8 mouse cellular contexts compared by ENCODE assay signal in genomic region chr3:89183058-89183958, GRCm38 (mm10). TPM values are rescaled to one million over a fixed set of nuclear protein-coding genes. Genes with fewer than 3 reads are reported as not detected.
A peak's percentile ranks its signal among the peaks of the same experiment; 100 is the strongest.
DNase-seq lines count a peak whose midpoint lies in the region; ATAC-seq and TF ChIP-seq lines count a peak whose summit lies in the region.

Fam189b (plus strand) TSS chr3:89183143.

- peak within 1 kb of the TSS; percentile 43 to 45 for H3K4me3 ChIP-seq in MEL (ENCODE audit: control insufficient read depth in 1 of 2, insufficient read depth in 1 of 2, low read depth in 2 of 2, low read length in 2 of 2)
- peak within 1 kb of the TSS; percentile 88 for H3K4me3 ChIP-seq in layer of hippocampus, adult 2 months
- H3K4me3 ChIP-seq in neural tube, embryonic 15.5 days (replicated peaks), result peak within 1 kb of the TSS; percentile 62

- no peak for TF ChIP-seq RAD21 in MEL (IDR thresholded peaks at IDR 0.05; ENCODE audit: low read depth, low read length)

- no peak for TF ChIP-seq CTCF in MEL (IDR thresholded peaks at IDR 0.05 in 2 of 3, conservative IDR thresholded peaks at IDR 0.05 in 1 of 3; ENCODE audit: control insufficient read depth in 1 of 3, insufficient read depth in 1 of 3, low read depth in 2 of 3, low read length in 3 of 3, poor library complexity in 1 of 3, severe bottlenecking in 1 of 3)
- peak; percentile 27 for TF ChIP-seq CTCF in layer of hippocampus, adult 2 months (conservative IDR thresholded peaks at IDR 0.05)

- DNase-seq in MEL (ENCODE audit: low read depth, low spot score), result peak; percentile 91
- DNase-seq in cerebellum, adult 9-11 months, result peak; percentile 94
- peak; percentile 85 for DNase-seq in heart, postnatal 4 days
- peak; percentile 91 to 95 for DNase-seq in layer of hippocampus, adult 2 months (ENCODE audit: low spot score in 2 of 2)
- peak; percentile 85 to 89 for DNase-seq in lung, adult 18-20 months
- peak; percentile 82 to 88 for DNase-seq in thymus, postnatal 10 days (ENCODE audit: low spot score in 2 of 2)

- H3K27ac ChIP-seq in MEL (ENCODE audit: control insufficient read depth, low read depth, low read length), result peak within 1 kb of the TSS; percentile 92
- H3K27ac ChIP-seq in layer of hippocampus, adult 2 months, result peak within 1 kb of the TSS; percentile 98
- peak within 1 kb of the TSS; percentile 95 for H3K27ac ChIP-seq in neural tube, embryonic 15.5 days (replicated peaks)

- peak within 1 kb of the TSS; percentile 63 for H3K9ac ChIP-seq in MEL (ENCODE audit: control insufficient read depth, low read depth, low read length, poor library complexity, severe bottlenecking)
- peak within 1 kb of the TSS; percentile 94 for H3K9ac ChIP-seq in neural tube, embryonic 15.5 days (replicated peaks)

- peaks cover 7 to 61% of the 10 kb centered on the region in 2 experiments for H3K36me3 ChIP-seq in MEL (ENCODE audit: control insufficient read depth in 1 of 2, insufficient read depth in 2 of 2, low read length in 2 of 2)
- H3K36me3 ChIP-seq in neural tube, embryonic 15.5 days, result peaks cover 48% of the 10 kb centered on the region

- peaks cover 25 to 70% of the 10 kb centered on the region in 2 experiments for H3K4me1 ChIP-seq in MEL (ENCODE audit: control insufficient read depth in 1 of 2, insufficient read depth in 2 of 2, low read length in 2 of 2)
- peaks cover 43% of the 10 kb centered on the region for H3K4me1 ChIP-seq in neural tube, embryonic 15.5 days

- ATAC-seq in frontal cortex, adult (ENCODE audit: low TSS enrichment), result peak; percentile 90
- ATAC-seq in neural tube, embryonic 15.5 days (ENCODE audit: low FRiP score), result peak; percentile 94

- H3K79me2 ChIP-seq in MEL (ENCODE audit: control insufficient read depth, insufficient read depth, low read length, poor library complexity), result peaks cover 13% of the 10 kb centered on the region

- peak within 1 kb of the TSS; percentile 97 for H3K4me2 ChIP-seq in neural tube, embryonic 15.5 days

- no peaks in the 10 kb centered on the region for H3K9me3 ChIP-seq in MEL (replicated peaks; ENCODE audit: insufficient read depth, low read length)
- H3K9me3 ChIP-seq in neural tube, embryonic 15.5 days (replicated peaks), result no peaks in the 10 kb centered on the region

- no peaks in the 10 kb centered on the region for H3K27me3 ChIP-seq in MEL (ENCODE audit: control insufficient read depth in 1 of 2, insufficient read depth in 2 of 2, low read length in 2 of 2)
- no peaks in the 10 kb centered on the region for H3K27me3 ChIP-seq in neural tube, embryonic 15.5 days (replicated peaks)

- peak in 1 of 2 experiments; percentile 54; a peak in 2 of 4 replicates for TF ChIP-seq EP300 in MEL (IDR thresholded peaks at IDR 0.05; ENCODE audit: low read depth in 1 of 2, low read length in 2 of 2)

- TF ChIP-seq POLR2A in MEL (IDR thresholded peaks at IDR 0.05; ENCODE audit: control insufficient read depth in 1 of 2, insufficient read depth in 1 of 2, low read depth in 1 of 2, low read length in 2 of 2, poor library complexity in 1 of 2), result peak; percentile 45 to 78; a peak in 2 of 4 replicates

- 5% methylated on average over 39 of the region's 39 CpGs for WGBS in neural tube, embryonic 15.5 days

TF ChIP-seq in MEL, 35 proteins besides CTCF, POLR2A, EP300 and RAD21:
- no peak for TF ChIP-seq MEF2A (IDR thresholded peaks at IDR 0.05; ENCODE audit: extremely low read depth, insufficient replicate concordance, low read depth, low read length, poor library complexity, severe bottlenecking)
- TF ChIP-seq BHLHE40 (IDR thresholded peaks at IDR 0.05; ENCODE audit: borderline replicate concordance, low read depth, low read length), result peak; percentile 40; the same call in 1 of the 2 replicates
- no peak for TF ChIP-seq ZNF384 (IDR thresholded peaks at IDR 0.05; ENCODE audit: low read depth, low read length)
- no peak for TF ChIP-seq RCOR1 (IDR thresholded peaks at IDR 0.05; ENCODE audit: low read depth, low read length)
- no peak for TF ChIP-seq MAFK (IDR thresholded peaks at IDR 0.05; ENCODE audit: borderline replicate concordance, low read depth, low read length)
- TF ChIP-seq POLR2AphosphoS5 (IDR thresholded peaks at IDR 0.05; ENCODE audit: borderline replicate concordance, low read depth, low read length), result no peak
- no peak for TF ChIP-seq ZKSCAN1 (IDR thresholded peaks at IDR 0.05; ENCODE audit: low read depth, low read length)
- peak; percentile 90 for TF ChIP-seq ZMIZ1 (IDR thresholded peaks at IDR 0.05; ENCODE audit: low read depth, low read length)
- TF ChIP-seq SMC3 (IDR thresholded peaks at IDR 0.05; ENCODE audit: low read depth, low read length), result no peak
- peak; percentile 84 for TF ChIP-seq CHD2 (IDR thresholded peaks at IDR 0.05; ENCODE audit: low read length)
- TF ChIP-seq MYB (IDR thresholded peaks at IDR 0.05; ENCODE audit: low read depth, low read length), result no peak; the same call in 1 of the 2 replicates
- peak; percentile 56; the same call in 1 of the 2 replicates for TF ChIP-seq NELFE (IDR thresholded peaks at IDR 0.05; ENCODE audit: low read depth, low read length)
- 0 out of 2 replicates have a peak, but pooled peaks have one; percentile 25 for TF ChIP-seq NRF1 (IDR thresholded peaks at IDR 0.05; ENCODE audit: insufficient read depth, low read depth, low read length, poor library complexity, severe bottlenecking)
- no peak for TF ChIP-seq TAL1 (IDR thresholded peaks at IDR 0.05; ENCODE audit: low read length)
- TF ChIP-seq ETS1 (IDR thresholded peaks at IDR 0.05; ENCODE audit: low read depth, low read length), result no peak
- peak; percentile 48; the same call in 1 of the 2 replicates for TF ChIP-seq USF1 (IDR thresholded peaks at IDR 0.05; ENCODE audit: low read depth, low read length)
- TF ChIP-seq UBTF (IDR thresholded peaks at IDR 0.05; ENCODE audit: borderline replicate concordance, insufficient read depth, low read depth, low read length), result no peak
- no peak; the same call in 1 of the 2 replicates for TF ChIP-seq ELF1 (IDR thresholded peaks at IDR 0.05; ENCODE audit: low read depth, low read length)
- TF ChIP-seq E2F4 (IDR thresholded peaks at IDR 0.05; ENCODE audit: borderline replicate concordance, low read depth, low read length), result peak; percentile 60; the same call in 1 of the 2 replicates
- TF ChIP-seq HCFC1 (IDR thresholded peaks at IDR 0.05; ENCODE audit: low read depth, low read length), result peak; percentile 95
- peak; percentile 76; the same call in 1 of the 2 replicates for TF ChIP-seq CHD1 (IDR thresholded peaks at IDR 0.05; ENCODE audit: low read depth, low read length)
- TF ChIP-seq MXI1 (IDR thresholded peaks at IDR 0.05; ENCODE audit: low read depth, low read length), result peak; percentile 77
- no peak for TF ChIP-seq TBP (IDR thresholded peaks at IDR 0.05; ENCODE audit: low read depth, low read length)
- peak; percentile 73; the same call in 1 of the 2 replicates for TF ChIP-seq KAT2A (conservative IDR thresholded peaks at IDR 0.05; ENCODE audit: low read depth, low read length)
- no peak for TF ChIP-seq GABPA (IDR thresholded peaks at IDR 0.05; ENCODE audit: low read depth, low read length)
- no peak for TF ChIP-seq GATA1 (IDR thresholded peaks at IDR 0.05; ENCODE audit: low read depth, low read length)
- no peak for TF ChIP-seq ZC3H11A (IDR thresholded peaks at IDR 0.05; ENCODE audit: low read depth, low read length)
- TF ChIP-seq MAZ (IDR thresholded peaks at IDR 0.05; ENCODE audit: low read depth, low read length), result peak; percentile 95
- TF ChIP-seq POLR2AphosphoS2 (IDR thresholded peaks at IDR 0.05; ENCODE audit: low read length), result peak; percentile 97
- TF ChIP-seq MYC (IDR thresholded peaks at IDR 0.05; ENCODE audit: low read depth, low read length), result peak; percentile 48
- peak; percentile 80 for TF ChIP-seq SIN3A (IDR thresholded peaks at IDR 0.05; ENCODE audit: low read length)
- peak; percentile 58; the same call in 1 of the 2 replicates for TF ChIP-seq MAX (IDR thresholded peaks at IDR 0.05; ENCODE audit: low read length)
- 0 out of 2 replicates have a peak, but pooled peaks have one; percentile 61 for TF ChIP-seq JUND (IDR thresholded peaks at IDR 0.05; ENCODE audit: low read depth, low read length)
- no peak for TF ChIP-seq USF2 (IDR thresholded peaks at IDR 0.05; ENCODE audit: borderline replicate concordance in 1 of 2, insufficient read depth in 1 of 2, low read depth in 1 of 2, low read length in 2 of 2)
- peak; percentile 36; the same call in 1 of the 2 replicates for TF ChIP-seq TCF12 (IDR thresholded peaks at IDR 0.05; ENCODE audit: low read depth, low read length)

RNA-seq across cellular contexts. Expression of gene Fam189b, which starts in this region (rescaled TPM):
- 6.2 and 7.0 TPM in 2 replicates for total RNA-seq in MEL (2012; rRNA removed)
- polyA plus RNA-seq in MEL (2012; ENCODE audit: insufficient read depth in 1 of 2, insufficient read length in 2 of 2, low read depth in 1 of 2, low replicate concordance in 2 of 2, missing spikeins in 1 of 2), result 10 to 100 TPM in 1 of 2 experiments, not detected in 1; 35.3 TPM
- 1 to 10 TPM; 8.8 to 9.0 TPM for total RNA-seq in heart, postnatal 4 days (2021)
- total RNA-seq in layer of hippocampus, adult 2 months (2021), result 10 to 100 TPM; 61.6 to 61.7 TPM
- 41.4 and 47.2 TPM in 2 replicates for polyA plus RNA-seq in neural tube, embryonic 15.5 days (2015; fragmentation: Nextera tagmentation; extraction: Ambion mirVana)

Comparison
In these comparisons a context has a peak if more than half of its experiments do, and no peak if none do; other contexts are left out.
1. Peak in every context shown above with its lines: DNase-seq, ATAC-seq, H3K4me3 ChIP-seq and H3K27ac ChIP-seq.